Mouse (Mus musculus) embryonic facial prominence, embryonic 11.5 days (tissue): Measurements from ENCODE around the gene 0610010F05Rik. TPM values are rescaled to one million over a fixed set of nuclear protein-coding genes. Genes with fewer than 3 reads are reported as not detected.
"Not testable (repeated sequence)": the region's sequence is repeated elsewhere in the genome, so short reads cannot be mapped to it uniquely, and the experiment has no call there.

ENCODE experiments used
- ATAC-seq: fragments of 200-750 bp; cut with Nextera tagmentation; replicated peaks from 2 replicates; pipeline ENCODE4 v1.8.0; 2017; ENCODE audit warnings: low read depth; ENCODE audit not compliant: insufficient number of reproducible peaks, low FRiP score, low TSS enrichment
- DNase-seq: peaks from one replicate; pipeline ENCODE4 v3.0.0-alpha.2; 2015; ENCODE audit warnings: low spot score
- H3K27ac ChIP-seq: fragments of 300-500 bp; sonication (generic); replicated peaks from 2 replicates; pipeline ENCODE4 v1.5.1; 2014; ENCODE audit warnings: mild to moderate bottlenecking, low read depth, low read length, control low read depth
- H3K27me3 ChIP-seq: fragments of 300-500 bp; sonication (generic); 2 replicates; pipeline ENCODE4 v1.6.1; 2014; ENCODE audit warnings: mild to moderate bottlenecking, low read length, moderate library complexity, mixed read lengths; ENCODE audit not compliant: control insufficient read depth, insufficient read depth
- H3K36me3 ChIP-seq: fragments of 300-500 bp; sonication (generic); replicated peaks from 2 replicates; pipeline ENCODE4 v1.6.1; 2014; ENCODE audit warnings: low read depth, mild to moderate bottlenecking, low read length, moderate library complexity, mixed read lengths; ENCODE audit not compliant: control insufficient read depth, insufficient read depth
- H3K4me1 ChIP-seq: fragments of 300-500 bp; sonication (generic); 2 replicates; pipeline ENCODE4 v1.6.1; 2014; ENCODE audit warnings: low read length, mixed read lengths; ENCODE audit not compliant: control insufficient read depth, insufficient read depth
- H3K4me2 ChIP-seq: fragments of 300-500 bp; sonication (generic); 2 replicates; pipeline ENCODE4 v1.6.1; 2014; ENCODE audit warnings: low read depth, mild to moderate bottlenecking, control low read depth, low read length, moderate library complexity
- H3K4me3 ChIP-seq: fragments of 300-500 bp; sonication (generic); 2 replicates; pipeline ENCODE4 v1.5.1; 2014; ENCODE audit warnings: low read depth, low read length, control low read depth
- H3K9ac ChIP-seq: fragments of 300-500 bp; sonication (generic); replicated peaks from 2 replicates; pipeline ENCODE4 v1.6.1; 2014; ENCODE audit warnings: mild to moderate bottlenecking, control low read depth, low read length
- H3K9me3 ChIP-seq: fragments of 300-500 bp; sonication (generic); replicated peaks from 2 replicates; pipeline ENCODE4 v1.6.1; 2016; ENCODE audit warnings: mild to moderate bottlenecking, low read length, inconsistent platforms, mixed read lengths; ENCODE audit not compliant: control insufficient read depth
- WGBS: fragments of 180-500 bp; shearing (Covaris S2); extraction: QIAGEN DNeasy Blood & Tissue Kit; methylation state at CpG from one replicate; pipeline ENCODE4 v1.1.7; 2014; 5-methylcytosine and 5-hydroxymethylcytosine counted together
- polyA plus RNA-seq: library from polyadenylated mRNA; unstranded; fragments of >200 nt; fragmentation: Nextera tagmentation; extraction: Ambion mirVana; gene quantifications from 2 replicates; pipeline ENCODE4 v1.2.1, GENCODE M21; 2014

Gene 0610010F05Rik
- polyA plus RNA-seq, 1 experiment from 2014 or later = 36.8 TPM

DNA sequence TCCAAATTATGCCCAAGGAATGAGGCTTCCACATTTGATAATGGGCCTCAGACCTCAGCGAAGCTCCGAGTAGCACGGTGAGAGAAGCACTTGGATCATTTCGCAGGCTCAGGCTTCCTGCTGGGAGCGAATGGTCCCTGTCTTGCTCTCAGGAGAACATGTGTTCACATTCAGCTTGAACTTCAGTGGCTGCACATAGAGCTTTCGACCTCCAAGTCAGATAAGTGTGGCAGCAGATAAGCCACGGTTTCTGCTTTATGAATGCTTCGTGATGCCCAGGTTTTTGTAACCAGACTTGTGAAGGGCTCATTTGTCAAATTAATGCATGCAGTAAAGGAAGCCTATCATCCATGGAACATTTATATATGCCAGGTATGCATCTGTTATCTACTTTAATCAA is 1.1 kb upstream of the 0610010F05Rik start:
- Histone ChIP-seq H3K27me3 (no peaks in the 10 kb centered on the region), H3K4me1 (no peaks in the 10 kb centered on the region), H3K4me2 (no peak overlapping the region), H3K4me3 (no peak overlapping the region), H3K27ac (no peak overlapping the region), H3K36me3 (no peaks in the 10 kb centered on the region), H3K9me3 (no peaks in the 10 kb centered on the region), H3K9ac (no peak overlapping the region)
- DNase-seq = no peak
- 81% methylated on average over 8 of the region's 8 CpGs for WGBS
- ATAC-seq = no peak

DNA sequence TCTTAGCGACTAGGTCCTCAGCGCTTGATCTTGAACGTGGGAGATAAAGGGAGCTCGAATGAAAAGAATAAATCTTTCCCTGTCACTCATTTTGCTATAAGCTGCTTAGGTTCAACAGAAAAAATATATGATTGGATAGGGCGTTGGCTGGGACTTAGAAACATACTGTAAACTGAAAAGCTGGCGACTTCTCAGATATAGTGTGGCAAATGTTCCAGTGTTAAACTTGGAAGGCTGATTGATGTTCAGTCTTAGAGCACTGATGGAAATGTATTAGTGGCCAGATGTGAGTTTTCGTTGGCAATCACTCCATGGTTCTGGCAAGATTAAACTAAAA is 408 bp upstream of the 0610010F05Rik start:
- no peaks in the 10 kb centered on the region for H3K9me3 ChIP-seq
- H3K4me1 ChIP-seq = no peaks in the 10 kb centered on the region
- DNase-seq (no peak), ATAC-seq (no peak)
- no peak overlapping the region for H3K27ac ChIP-seq
- peak overlapping the region; percentile 86 for H3K4me3 ChIP-seq
- WGBS = 13% methylated on average over 7 of the region's 7 CpGs
- H3K36me3 ChIP-seq = no peaks in the 10 kb centered on the region
- no peak overlapping the region; the same call in 1 of the 2 replicates for H3K9ac ChIP-seq
- peak overlapping the region; percentile 69 for H3K4me2 ChIP-seq
- no peaks in the 10 kb centered on the region for H3K27me3 ChIP-seq

DNA sequence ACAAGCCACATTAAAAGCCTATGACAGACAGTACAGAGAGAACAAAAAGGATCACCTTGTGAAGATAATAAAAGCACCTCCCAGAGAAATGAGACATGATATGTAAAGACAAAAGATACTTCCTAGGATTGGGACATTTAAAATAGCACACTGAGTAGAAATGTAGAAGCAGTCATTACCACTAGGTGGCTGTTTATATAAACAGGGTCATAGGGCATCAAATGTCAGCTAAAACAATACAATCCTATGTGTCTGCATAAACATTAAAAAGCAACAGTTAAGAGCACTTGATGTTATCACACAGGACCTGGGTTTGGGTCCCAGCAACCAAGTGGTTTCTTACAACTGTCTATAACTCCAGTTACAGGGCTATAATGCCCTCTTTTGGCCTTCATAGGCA is 2.8 kb downstream of the 0610010F05Rik start:
- Histone ChIP-seq H3K27ac (no peak overlapping the region), H3K9me3 (no peaks in the 10 kb centered on the region), H3K27me3 (no peaks in the 10 kb centered on the region), H3K4me3 (no peak overlapping the region), H3K4me1 (no peaks in the 10 kb centered on the region), H3K4me2 (no peak overlapping the region), H3K9ac (no peak overlapping the region), H3K36me3 (no peaks in the 10 kb centered on the region)
- DNase-seq (no peak), ATAC-seq (no peak)

DNA sequence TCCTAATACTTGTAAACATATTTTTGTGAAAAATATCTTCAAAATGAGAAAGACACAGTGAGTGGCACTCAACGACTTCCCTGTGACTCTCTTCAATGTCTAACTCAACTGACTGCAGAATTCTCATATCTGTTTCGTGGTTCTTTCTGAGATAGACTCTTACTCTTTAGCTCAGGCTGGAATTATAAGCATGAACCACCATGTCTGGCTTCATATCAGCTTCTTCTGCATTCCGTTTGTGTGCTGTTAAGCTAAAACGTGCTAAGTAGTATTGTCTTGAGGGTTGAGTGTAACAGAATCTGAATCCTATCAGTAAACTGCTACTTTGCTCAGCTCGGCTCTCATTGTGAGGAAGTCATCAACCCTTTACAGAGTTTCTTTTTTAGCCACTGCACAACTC is 14.4 kb downstream of the 0610010F05Rik start:
- Histone ChIP-seq H3K27me3 (no peaks in the 10 kb centered on the region), H3K27ac (no peak overlapping the region), H3K36me3 (no peaks in the 10 kb centered on the region), H3K4me3 (no peak overlapping the region), H3K9me3 (no peaks in the 10 kb centered on the region), H3K4me2 (no peak overlapping the region), H3K4me1 (no peaks in the 10 kb centered on the region), H3K9ac (no peak overlapping the region)
- ATAC-seq (no peak), DNase-seq (no peak)
- 87% methylated on average over 5 of the region's 5 CpGs for WGBS

DNA sequence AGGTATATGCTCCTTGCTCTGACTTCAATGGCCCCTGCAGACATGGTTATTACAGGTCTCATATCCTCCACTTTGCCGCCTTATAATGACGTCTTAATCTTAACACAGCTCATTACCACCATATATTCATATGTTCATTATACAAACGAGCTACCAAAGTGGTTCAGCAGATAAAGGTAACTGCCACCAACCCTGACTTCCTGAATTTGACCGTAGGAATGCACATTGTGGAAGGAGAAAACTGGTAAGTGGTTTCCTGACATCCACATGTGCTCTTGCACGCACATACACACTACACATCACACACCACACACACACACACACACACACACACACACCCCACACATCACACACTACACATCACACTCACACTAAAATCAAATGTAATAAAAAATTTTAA is 18.9 kb downstream of the 0610010F05Rik start:
- ATAC-seq (no peak), DNase-seq (no peak)
- no peak overlapping the region for H3K4me3 ChIP-seq
- no peaks in the 10 kb centered on the region for H3K36me3 ChIP-seq
- WGBS = 86% methylated on average over 5 of the region's 5 CpGs
- no peak overlapping the region for H3K27ac ChIP-seq
- H3K4me1 ChIP-seq = no peaks in the 10 kb centered on the region
- no peak overlapping the region for H3K9ac ChIP-seq
- no peaks in the 10 kb centered on the region for H3K27me3 ChIP-seq
- H3K9me3 ChIP-seq = no peaks in the 10 kb centered on the region
- H3K4me2 ChIP-seq = no peak overlapping the region

DNA sequence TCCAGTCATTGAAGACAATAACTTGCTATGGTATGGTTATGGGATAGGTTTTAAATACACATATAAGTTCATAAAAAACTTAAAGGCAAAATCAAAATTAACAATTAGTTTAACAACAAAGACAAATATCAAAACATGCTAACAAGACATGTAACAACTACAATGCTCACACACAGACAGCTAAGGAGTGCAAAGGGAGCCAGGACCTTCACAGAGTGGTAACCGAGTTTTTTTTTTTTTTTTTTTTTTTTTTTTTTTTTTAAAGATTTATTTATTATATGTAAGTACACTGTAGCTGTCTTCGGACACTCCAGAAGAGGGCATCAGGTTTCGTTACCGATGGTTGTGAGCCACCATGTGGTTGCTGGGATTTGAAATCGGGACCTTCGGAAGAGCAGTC is 26.1 kb downstream of the 0610010F05Rik start:
- not testable (repeated sequence) for H3K36me3 ChIP-seq

DNA sequence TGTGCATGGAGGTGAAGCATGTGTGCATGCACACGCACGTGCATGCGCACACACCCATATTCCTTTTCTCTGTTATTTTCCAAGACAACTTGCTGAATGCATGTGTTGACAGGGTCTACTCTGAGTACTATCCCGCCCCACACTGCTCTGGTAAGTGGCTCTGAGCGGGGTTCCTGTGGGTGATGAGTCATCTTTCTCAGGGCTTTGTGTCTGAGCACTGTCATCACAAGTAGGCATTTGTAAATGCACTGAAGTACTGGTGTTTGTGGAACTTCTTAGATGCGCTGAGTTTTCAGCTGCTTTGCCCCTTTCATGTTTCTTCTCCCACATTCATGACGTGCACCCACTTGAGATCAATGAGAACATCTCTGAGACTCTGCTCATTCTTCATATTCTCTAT is 63.3 kb downstream of the 0610010F05Rik start:
- DNase-seq = no peak
- no peak overlapping the region for H3K4me3 ChIP-seq

More for the DNA sequence above, 26.1 kb downstream of the 0610010F05Rik start:
- not testable (repeated sequence) for ATAC-seq, H3K4me1 ChIP-seq, H3K27ac ChIP-seq, H3K27me3 ChIP-seq, H3K4me2 ChIP-seq, H3K9ac ChIP-seq, H3K4me3 ChIP-seq, H3K9me3 ChIP-seq, DNase-seq
- WGBS = 92% methylated on average over 6 of the region's 6 CpGs

DNA sequence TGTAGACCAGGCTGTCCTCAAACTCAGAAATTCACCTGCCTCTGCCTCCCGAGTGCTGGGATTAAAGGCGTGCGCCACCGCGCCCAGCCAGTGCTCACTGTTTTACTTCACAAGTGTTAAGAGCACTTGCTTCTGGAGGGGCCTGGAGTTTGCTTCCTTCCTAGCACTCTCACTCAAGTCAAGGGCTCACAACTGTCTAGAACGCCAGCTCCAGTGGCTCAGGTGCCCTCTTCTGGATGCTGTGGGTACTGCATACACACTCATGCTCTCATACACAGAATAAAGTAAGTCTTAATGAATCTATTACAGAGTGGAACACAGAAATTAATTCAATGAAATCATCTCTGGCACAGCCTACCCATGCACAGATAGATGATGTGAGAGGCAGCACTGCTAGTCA is 67.7 kb downstream of the 0610010F05Rik start:
- Histone ChIP-seq H3K9ac (no peak overlapping the region), H3K27ac (no peak overlapping the region), H3K9me3 (no peaks in the 10 kb centered on the region), H3K4me1 (no peaks in the 10 kb centered on the region), H3K27me3 (no peaks in the 10 kb centered on the region), H3K4me3 (no peak overlapping the region), H3K4me2 (no peak overlapping the region), H3K36me3 (no peaks in the 10 kb centered on the region)
- DNase-seq (peak; percentile 75), ATAC-seq (peak; percentile 56)
- 51% methylated on average over 6 of the region's 6 CpGs for WGBS

More for the DNA sequence above, 63.3 kb downstream of the 0610010F05Rik start:
- Histone ChIP-seq H3K36me3 (no peaks in the 10 kb centered on the region; the same call in 1 of the 2 replicates), H3K27me3 (no peaks in the 10 kb centered on the region), H3K9me3 (no peaks in the 10 kb centered on the region), H3K4me1 (no peaks in the 10 kb centered on the region), H3K27ac (no peak overlapping the region), H3K4me2 (no peak overlapping the region), H3K9ac (no peak overlapping the region)
- 93% methylated on average over 7 of the region's 7 CpGs for WGBS
- no peak for ATAC-seq
